22 mouse cellular contexts compared by ENCODE assay signal in genomic region chr2:11597906-11598305, GRCm38 (mm10). TPM values are rescaled to one million over a fixed set of nuclear protein-coding genes. Genes with fewer than 3 reads are reported as not detected.
"Had no signal": no experiment of that assay in that cellular context is flagged by ENCODE, and none has a peak within 500 bp of the region (broad histone marks: within the 10 kb centered on the region; RNA-seq: fewer than 3 reads in every experiment).

No protein-coding gene starts in this region.

- H3K4me3 ChIP-seq: intestine, embryonic 15.5 days; limb, embryonic 12.5 days; limb, embryonic 15.5 days; lung, embryonic 15.5 days; midbrain, embryonic 13.5 days; myocyte; neural tube, embryonic 13.5 days had no signal

- H3K9ac ChIP-seq: intestine, embryonic 15.5 days; limb, embryonic 12.5 days; limb, embryonic 15.5 days; liver, embryonic 14.5 days; lung, embryonic 15.5 days; midbrain, embryonic 13.5 days; neural tube, embryonic 13.5 days had no signal

- H3K27ac ChIP-seq: intestine, embryonic 15.5 days; kidney, postnatal 0 days; limb, embryonic 12.5 days; limb, embryonic 15.5 days; liver, embryonic 14.5 days; lung, embryonic 15.5 days; midbrain, embryonic 13.5 days; neural tube, embryonic 13.5 days had no signal

- DNase-seq: left cerebral cortex, postnatal 4 days; lung, adult 18-20 months; lung, postnatal 10 days; lung, postnatal 36 days; retina, postnatal 1 day; right cerebral cortex, postnatal 25 days; spleen, adult 18-20 months; thymus, adult 18-20 months; thymus, postnatal 4 days had no signal

- H3K9me3 ChIP-seq: intestine, embryonic 15.5 days; limb, embryonic 12.5 days; limb, embryonic 15.5 days; lung, embryonic 15.5 days; midbrain, embryonic 13.5 days; neural tube, embryonic 13.5 days had no signal

- H3K27me3 ChIP-seq: intestine, embryonic 15.5 days; limb, embryonic 12.5 days; limb, embryonic 15.5 days; lung, embryonic 15.5 days; midbrain, embryonic 13.5 days; neural tube, embryonic 13.5 days had no signal

- H3K4me2 ChIP-seq: intestine, embryonic 15.5 days; limb, embryonic 12.5 days; limb, embryonic 15.5 days; lung, embryonic 15.5 days; midbrain, embryonic 13.5 days; neural tube, embryonic 13.5 days had no signal

- ATAC-seq: hindbrain, embryonic 16.5 days; intestine, embryonic 15.5 days; midbrain, embryonic 13.5 days; midbrain, embryonic 16.5 days had no signal

RNA-seq across cellular contexts. Expression of gene Gm17490, which starts 28.2 kb away (rescaled TPM):
- polyA plus RNA-seq: hindbrain, embryonic 16.5 days; intestine, embryonic 15.5 days; kidney, postnatal 0 days; limb, embryonic 12.5 days; limb, embryonic 15.5 days; liver, embryonic 14.5 days; lung, embryonic 15.5 days; midbrain, embryonic 13.5 days; midbrain, embryonic 16.5 days; myocyte; neural tube, embryonic 13.5 days; stomach, embryonic 16.5 days; testis, adult 2 months had no signal

RNA-seq across cellular contexts. Expression of gene Il2ra, which starts 44.7 kb away (rescaled TPM):
- polyA plus RNA-seq: kidney, postnatal 0 days; limb, embryonic 12.5 days; limb, embryonic 15.5 days; myocyte; stomach, embryonic 16.5 days had no signal
